Mouse (Mus musculus): ENCODE measurements at regions not wholly inside any gene's neighbourhood (a gene's known extent, or its start where the extent isn't known, plus 50 kb on each side); places are given as distances from the start of the nearest gene placed in this dataset.

GRCm38 (mm10) chr4:89381077-89381476, 70.2 kb upstream of the Cdkn2b start:
- no peak for TF ChIP-seq TCF12 (IDR thresholded peaks at IDR 0.05; ENCODE audit: insufficient read depth, poor library complexity, severe bottlenecking)
- TF ChIP-seq POLR2A (IDR thresholded peaks at IDR 0.05; ENCODE audit: insufficient read length, low read depth): no peak
- TF ChIP-seq MAX (IDR thresholded peaks at IDR 0.05; ENCODE audit: low read depth): no peak
- TF ChIP-seq POLR2AphosphoS2 (IDR thresholded peaks at IDR 0.05; ENCODE audit: insufficient read length, low read depth): no peak
- no peak for TF ChIP-seq MYOG (IDR thresholded peaks at IDR 0.05; ENCODE audit: control insufficient read depth in 1 of 3, insufficient read depth in 1 of 3, insufficient read length in 2 of 3, low read depth in 2 of 3)
- no peak for TF ChIP-seq MYOD1 (IDR thresholded peaks at IDR 0.05; ENCODE audit: control insufficient read depth in 1 of 3, insufficient read length in 2 of 3, low read depth in 2 of 3)

Measured in myocyte (in vitro differentiated cells).